Mouse (Mus musculus): ENCODE measurements around the gene Nfib. TPM values are rescaled to one million over a fixed set of nuclear protein-coding genes. Genes with fewer than 3 reads are reported as not detected.

Nfib gene
- polyA plus RNA-seq, 2 experiments: 1.7 to 2.6 TPM

DNA sequence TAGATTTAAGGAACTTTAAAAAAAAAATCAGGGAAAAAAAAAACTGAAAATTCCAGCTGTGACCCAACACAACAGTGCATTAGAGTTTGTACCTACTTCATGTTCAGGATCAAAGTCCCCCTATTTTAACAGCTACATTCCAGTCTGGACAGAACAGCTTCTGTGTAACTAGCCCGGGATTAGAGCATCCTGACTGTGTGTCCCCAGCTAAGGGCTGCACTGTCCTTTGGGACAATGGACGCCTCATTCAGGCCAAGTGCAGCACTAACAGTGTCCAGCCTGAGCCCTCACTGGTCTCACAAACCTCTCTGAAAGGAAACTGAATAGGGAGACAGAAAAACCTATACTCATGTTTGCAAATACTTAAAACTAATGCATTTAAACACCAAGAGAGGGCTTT lies 229.1 kb downstream of the Nfib start:
- 34% methylated on average over 2 of the region's 2 CpGs for WGBS (ENCODE audit: insufficient replicate concordance)
- ATAC-seq (ENCODE audit: insufficient read depth): no peak

DNA sequence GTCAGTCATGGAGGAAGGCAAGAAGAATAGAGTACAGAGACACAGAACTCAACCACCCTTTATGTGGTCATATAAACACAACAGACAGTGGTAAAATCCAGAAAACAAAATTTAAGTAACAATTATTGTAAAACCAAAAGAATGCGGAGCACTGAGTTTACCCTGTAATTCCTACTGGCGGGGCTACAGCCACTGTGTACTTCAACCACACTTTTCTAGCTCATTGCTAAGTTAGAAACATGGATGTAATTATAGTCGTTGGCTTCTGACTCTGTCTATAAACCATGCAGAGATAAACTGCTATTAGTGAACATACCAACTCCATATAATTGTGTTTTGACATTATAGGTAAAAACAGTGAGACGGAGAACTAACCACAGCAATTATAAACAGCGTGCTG lies 231.2 kb downstream of the Nfib start:
- peaks cover 0 to 15% of the 10 kb centered on the region in 2 experiments; a peak in 2 of 4 replicates for H3K4me1 ChIP-seq (replicated peaks; ENCODE audit: control insufficient read depth in 2 of 2, insufficient read depth in 2 of 2, low read length in 1 of 2)
- H3K27me3 ChIP-seq (ENCODE audit: control insufficient read depth, insufficient read depth, low read length): no peaks in the 10 kb centered on the region
- no peak overlapping the region for H3K27ac ChIP-seq
- DNase-seq (ENCODE audit: low read depth in 3 of 3, low spot score in 3 of 3) (no peak), ATAC-seq (ENCODE audit: insufficient read depth) (no peak)
- H3K4me2 ChIP-seq (ENCODE audit: low read depth): no peak overlapping the region
- no peak overlapping the region for H3K4me3 ChIP-seq (ENCODE audit: insufficient read depth in 1 of 2, low read depth in 2 of 2, low read length in 2 of 2)
- 63% methylated on average over 5 of the region's 5 CpGs for WGBS (ENCODE audit: insufficient replicate concordance)
- no peaks in the 10 kb centered on the region for H3K36me3 ChIP-seq (replicated peaks; ENCODE audit: control insufficient read depth, insufficient read depth, low read depth)
- TF ChIP-seq EP300 (IDR thresholded peaks at IDR 0.05; ENCODE audit: low read depth) (no peak), CTCF (IDR thresholded peaks at IDR 0.05; ENCODE audit: low read depth) (no peak)
- H3K9me3 ChIP-seq (ENCODE audit: control insufficient read depth, low read length): no peaks in the 10 kb centered on the region
- no peak overlapping the region for H3K9ac ChIP-seq (replicated peaks)

More for the DNA sequence above, 229.1 kb downstream of the Nfib start:
- Histone ChIP-seq H3K4me1 (replicated peaks; ENCODE audit: control insufficient read depth in 2 of 2, insufficient read depth in 2 of 2, low read length in 1 of 2) (peaks cover 0 to 15% of the 10 kb centered on the region in 2 experiments; a peak in 2 of 4 replicates), H3K36me3 (replicated peaks; ENCODE audit: control insufficient read depth, insufficient read depth, low read depth) (no peaks in the 10 kb centered on the region), H3K9me3 (ENCODE audit: control insufficient read depth, low read length) (no peaks in the 10 kb centered on the region), H3K4me2 (ENCODE audit: low read depth) (no peak overlapping the region), H3K27me3 (ENCODE audit: control insufficient read depth, insufficient read depth, low read length) (no peaks in the 10 kb centered on the region), H3K27ac (no peak overlapping the region), H3K4me3 (ENCODE audit: insufficient read depth in 1 of 2, low read depth in 2 of 2, low read length in 2 of 2) (no peak overlapping the region), H3K9ac (replicated peaks) (no peak overlapping the region)
- no peak for DNase-seq (ENCODE audit: low read depth in 3 of 3, low spot score in 3 of 3)
- TF ChIP-seq CTCF (IDR thresholded peaks at IDR 0.05; ENCODE audit: low read depth) (no peak), EP300 (IDR thresholded peaks at IDR 0.05; ENCODE audit: low read depth) (no peak)

DNA sequence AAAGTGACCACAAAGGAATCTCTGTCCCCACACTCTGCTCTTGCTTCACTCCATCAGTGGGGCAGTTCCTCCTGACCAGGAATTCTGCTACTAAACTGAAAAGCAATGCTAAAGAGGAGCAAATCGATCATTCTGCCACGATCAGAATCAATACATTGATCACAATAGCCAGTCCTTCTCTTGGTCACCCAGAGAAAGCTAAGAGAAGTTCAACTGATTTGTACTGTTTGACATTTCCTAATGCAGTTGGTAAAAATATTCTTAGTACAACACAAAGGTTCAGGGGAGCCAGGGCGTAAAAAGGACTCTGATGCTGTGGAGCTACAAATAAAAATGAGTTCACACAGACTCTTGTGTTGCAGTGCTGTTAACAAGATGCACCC lies 234.6 kb downstream of the Nfib start:
- Histone ChIP-seq H3K4me3 (ENCODE audit: insufficient read depth in 1 of 2, low read depth in 2 of 2, low read length in 2 of 2) (no peak overlapping the region), H3K9ac (replicated peaks) (no peak overlapping the region), H3K4me1 (replicated peaks; ENCODE audit: control insufficient read depth in 2 of 2, insufficient read depth in 2 of 2, low read length in 1 of 2) (peaks cover 0 to 10% of the 10 kb centered on the region in 2 experiments; a peak in 1 of 4 replicates), H3K27ac (no peak overlapping the region), H3K36me3 (replicated peaks; ENCODE audit: control insufficient read depth, insufficient read depth, low read depth) (no peaks in the 10 kb centered on the region), H3K4me2 (ENCODE audit: low read depth) (no peak overlapping the region), H3K27me3 (ENCODE audit: control insufficient read depth, insufficient read depth, low read length) (no peaks in the 10 kb centered on the region), H3K9me3 (ENCODE audit: control insufficient read depth, low read length) (no peaks in the 10 kb centered on the region)
- DNase-seq (ENCODE audit: low read depth in 3 of 3, low spot score in 3 of 3): no peak
- TF ChIP-seq CTCF (IDR thresholded peaks at IDR 0.05; ENCODE audit: low read depth) (no peak), EP300 (IDR thresholded peaks at IDR 0.05; ENCODE audit: low read depth) (no peak)
- 46% methylated on average over 3 of the region's 3 CpGs for WGBS (ENCODE audit: insufficient replicate concordance)
- ATAC-seq (ENCODE audit: insufficient read depth): no peak

GRCm38 (mm10) chr4:82470212-82470937 lies 235.2 kb downstream of the Nfib start:
- Histone ChIP-seq H3K9ac (replicated peaks) (no peak overlapping the region), H3K9me3 (ENCODE audit: control insufficient read depth, low read length) (no peaks in the 10 kb centered on the region), H3K27me3 (ENCODE audit: control insufficient read depth, insufficient read depth, low read length) (no peaks in the 10 kb centered on the region), H3K36me3 (replicated peaks; ENCODE audit: control insufficient read depth, insufficient read depth, low read depth) (no peaks in the 10 kb centered on the region), H3K27ac (no peak overlapping the region), H3K4me3 (ENCODE audit: insufficient read depth in 1 of 2, low read depth in 2 of 2, low read length in 2 of 2) (no peak overlapping the region), H3K4me2 (ENCODE audit: low read depth) (no peak overlapping the region), H3K4me1 (replicated peaks; ENCODE audit: control insufficient read depth in 2 of 2, insufficient read depth in 2 of 2, low read length in 1 of 2) (peaks cover 0 to 7% of the 10 kb centered on the region in 2 experiments; a peak in 1 of 4 replicates)
- WGBS (ENCODE audit: insufficient replicate concordance): 60% methylated on average over 5 of the region's 5 CpGs
- DNase-seq (ENCODE audit: low read depth in 3 of 3, low spot score in 3 of 3) (no peak), ATAC-seq (ENCODE audit: insufficient read depth) (no peak)
- no peak for TF ChIP-seq EP300 (IDR thresholded peaks at IDR 0.05; ENCODE audit: low read depth)
- no peak for TF ChIP-seq CTCF (IDR thresholded peaks at IDR 0.05; ENCODE audit: low read depth)

- Histone ChIP-seq H3K9me3 (ENCODE audit: control insufficient read depth, low read length) (no peaks in the 10 kb centered on the region), H3K9ac (replicated peaks) (no peak overlapping the region), H3K4me3 (ENCODE audit: insufficient read depth in 1 of 2, low read depth in 2 of 2, low read length in 2 of 2) (no peak overlapping the region), H3K27me3 (ENCODE audit: control insufficient read depth, insufficient read depth, low read length) (no peaks in the 10 kb centered on the region), H3K4me2 (ENCODE audit: low read depth) (no peak overlapping the region), H3K27ac (no peak overlapping the region), H3K4me1 (replicated peaks; ENCODE audit: control insufficient read depth in 2 of 2, insufficient read depth in 2 of 2, low read length in 1 of 2) (peaks cover 0 to 6% of the 10 kb centered on the region in 2 experiments; a peak in 1 of 4 replicates), H3K36me3 (replicated peaks; ENCODE audit: control insufficient read depth, insufficient read depth, low read depth) (no peaks in the 10 kb centered on the region)
- WGBS (ENCODE audit: insufficient replicate concordance): 46% methylated on average over 3 of the region's 3 CpGs
- DNase-seq (ENCODE audit: low read depth in 3 of 3, low spot score in 3 of 3): no peak
- TF ChIP-seq EP300 (IDR thresholded peaks at IDR 0.05; ENCODE audit: low read depth): no peak
- TF ChIP-seq CTCF (IDR thresholded peaks at IDR 0.05; ENCODE audit: low read depth): no peak
- no peak for ATAC-seq (ENCODE audit: insufficient read depth)
Measured at GRCm38 (mm10) chr4:82468944-82469343, 236.6 kb downstream of the Nfib start.

Data from liver, embryonic 14.5 days (tissue).